Mouse (Mus musculus) G1E (cell line): ENCODE measurements at regions not wholly inside any gene's neighbourhood (a gene's known extent, or its start where the extent isn't known, plus 50 kb on each side); places are given as distances from the start of the nearest gene placed in this dataset.

Source experiments
- ATAC-seq: 2 replicates; pipeline ENCODE4 v1.8.0; 2016; ENCODE audit warnings: mild to moderate bottlenecking; ENCODE audit not compliant: insufficient number of reproducible peaks, poor library complexity, low FRiP score, severe bottlenecking; ENCODE audit errors: extremely low read depth
- DNase-seq: peaks from one replicate; pipeline ENCODE4 v3.0.0; 2012; ENCODE audit warnings: low spot score
- H3K27me3 ChIP-seq: 2 replicates; pipeline ENCODE4 v1.6.1; 2012; ENCODE audit warnings: mild to moderate bottlenecking, low read length, inconsistent platforms; ENCODE audit not compliant: insufficient read depth
- H3K36me3 ChIP-seq: replicated peaks from 2 replicates; pipeline ENCODE3; 2012; ENCODE audit warnings: mild to moderate bottlenecking, inconsistent platforms
- H3K4me1 ChIP-seq: 2 replicates; pipeline ENCODE4 v1.6.1; 2012; ENCODE audit warnings: low read depth, low read length, inconsistent platforms, mixed read lengths; ENCODE audit not compliant: insufficient read depth
- H3K4me3 ChIP-seq: 2 replicates; pipeline ENCODE4 v1.5.1; 2012; ENCODE audit warnings: low read depth, mild to moderate bottlenecking, inconsistent platforms, low read length, moderate library complexity, mixed read lengths
- H3K9me3 ChIP-seq: replicated peaks from 2 replicates; pipeline ENCODE4 v1.6.1; 2012; ENCODE audit warnings: inconsistent platforms
- CTCF ChIP-seq: IDR thresholded peaks from 2 replicates; pipeline ENCODE4 v1.5.1; 2012; ENCODE audit warnings: low read depth, low read length, inconsistent platforms, mixed read lengths
- GATA1 ChIP-seq: IDR thresholded peaks from 2 replicates; pipeline ENCODE4 v1.6.1; 2012; ENCODE audit warnings: borderline replicate concordance, low read length, inconsistent platforms, mixed read lengths
- GATA2 ChIP-seq: IDR thresholded peaks from 2 replicates; pipeline ENCODE4 v1.6.1; 2012; ENCODE audit warnings: low read depth, low read length, inconsistent platforms, borderline replicate concordance
- POLR2AphosphoS5 ChIP-seq: IDR thresholded peaks from 2 replicates; pipeline ENCODE4 v1.6.1; 2012; ENCODE audit warnings: low read depth, low read length, inconsistent platforms; ENCODE audit not compliant: insufficient replicate concordance
- TAL1 ChIP-seq: conservative IDR thresholded peaks from 2 replicates; pipeline ENCODE4 v1.6.1; 2012; ENCODE audit warnings: low read depth, low read length, inconsistent platforms, mixed read lengths

DNA sequence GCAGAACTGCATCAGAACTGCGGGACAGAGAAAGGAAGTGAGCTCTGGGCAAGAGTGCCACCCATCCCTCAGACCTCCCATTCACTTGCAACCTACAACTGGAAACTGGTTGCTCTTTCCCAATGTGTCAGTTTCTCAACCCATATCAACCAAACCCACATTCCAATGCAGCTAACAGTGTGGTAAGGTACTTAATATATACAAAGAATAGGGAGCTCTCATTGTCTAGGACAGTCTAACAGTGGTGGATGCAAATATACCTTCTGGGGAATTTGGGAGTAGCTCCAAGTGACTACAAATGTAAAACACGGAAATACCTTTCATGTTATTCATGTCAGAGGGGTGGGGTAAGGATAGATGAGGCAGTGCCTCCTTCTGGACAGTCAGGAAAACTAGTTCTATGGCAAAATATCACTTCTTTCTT is 171.0 kb upstream of the Smim15 start:
- TF ChIP-seq GATA1, result no peak
- no peak for TF ChIP-seq POLR2AphosphoS5
- TF ChIP-seq GATA2, result no peak
- TF ChIP-seq TAL1, result no peak
- TF ChIP-seq CTCF, result no peak
- Histone ChIP-seq H3K9me3 (peaks cover 2% of the 10 kb centered on the region; the same call in 1 of the 2 replicates), H3K36me3 (no peaks in the 10 kb centered on the region), H3K27me3 (0 out of 2 replicates have a peak, but pooled peaks cover 3% of the 10 kb centered on the region), H3K4me1 (no peaks in the 10 kb centered on the region), H3K4me3 (no peak overlapping the region)
- ATAC-seq (no peak), DNase-seq (no peak)

DNA sequence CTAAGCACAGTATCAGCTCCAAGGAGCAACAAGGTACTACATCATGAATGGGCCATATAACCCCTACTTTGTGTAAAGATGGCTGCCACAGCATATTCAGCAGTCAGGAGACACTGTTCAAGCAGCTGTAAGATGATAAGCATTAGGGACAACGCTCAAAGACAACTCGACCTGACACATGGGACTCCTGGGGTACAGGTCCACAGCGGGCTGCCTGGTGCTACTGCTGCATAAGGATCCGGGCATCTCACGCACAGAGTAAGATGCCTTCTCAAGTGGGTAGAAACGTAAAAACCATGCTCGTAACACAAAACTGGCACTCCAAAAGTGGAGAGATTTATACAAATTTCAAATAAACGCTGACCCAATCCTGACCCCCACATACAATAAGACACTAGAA is 171.7 kb upstream of the Smim15 start:
- H3K27me3 ChIP-seq, result 0 out of 2 replicates have a peak, but pooled peaks cover 3% of the 10 kb centered on the region
- peaks cover 2% of the 10 kb centered on the region; the same call in 1 of the 2 replicates for H3K9me3 ChIP-seq
- DNase-seq (no peak), ATAC-seq (no peak)
- no peaks in the 10 kb centered on the region for H3K36me3 ChIP-seq
- no peaks in the 10 kb centered on the region for H3K4me1 ChIP-seq
- TF ChIP-seq GATA1 (no peak), CTCF (no peak), TAL1 (no peak), POLR2AphosphoS5 (no peak), GATA2 (no peak)
- H3K4me3 ChIP-seq, result no peak overlapping the region

DNA sequence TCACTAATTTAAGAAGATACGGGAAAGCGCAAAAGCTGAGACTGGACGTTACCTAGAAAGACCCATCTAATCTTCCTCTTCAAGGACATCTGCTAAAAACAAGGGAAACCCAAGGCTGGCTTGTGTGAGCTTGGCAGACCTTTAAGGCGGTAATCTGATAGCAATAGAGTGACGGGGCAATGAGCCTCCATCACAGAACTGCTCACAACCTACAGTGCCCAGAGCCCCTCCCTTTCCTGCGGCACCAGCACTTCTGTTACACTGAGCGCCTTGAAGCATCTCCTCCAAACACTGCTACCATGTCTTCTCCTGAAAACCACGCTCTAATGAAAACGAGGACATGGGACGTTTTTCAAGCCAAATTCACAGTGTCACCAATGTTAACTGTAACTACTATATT is 172.1 kb upstream of the Smim15 start:
- TF ChIP-seq POLR2AphosphoS5 (no peak), GATA1 (no peak), TAL1 (no peak), GATA2 (no peak), CTCF (no peak)
- 0 out of 2 replicates have a peak, but pooled peaks cover 3% of the 10 kb centered on the region for H3K27me3 ChIP-seq
- no peaks in the 10 kb centered on the region for H3K4me1 ChIP-seq
- peaks cover 2% of the 10 kb centered on the region; the same call in 1 of the 2 replicates for H3K9me3 ChIP-seq
- no peak overlapping the region for H3K4me3 ChIP-seq
- H3K36me3 ChIP-seq, result no peaks in the 10 kb centered on the region
- no peak for ATAC-seq
- no peak for DNase-seq

DNA sequence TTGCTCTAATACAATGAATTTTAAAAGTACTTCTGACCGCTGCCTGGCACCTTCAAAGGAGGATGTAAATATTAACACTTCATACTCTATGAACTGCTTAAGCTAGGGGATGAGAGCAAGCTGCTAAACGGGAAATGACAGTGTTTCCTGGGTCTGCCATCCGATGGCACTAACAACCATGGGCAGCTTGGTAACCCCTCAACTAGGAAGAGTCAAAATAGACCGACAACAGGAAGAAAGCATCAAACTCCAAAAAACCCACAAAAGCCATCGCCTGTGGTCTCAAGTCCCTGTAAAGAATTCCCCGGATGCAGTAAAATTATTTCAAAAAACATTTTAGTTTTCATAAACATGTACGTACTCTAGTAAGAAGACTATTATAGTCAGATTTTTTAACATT is 175.3 kb upstream of the Smim15 start:
- TF ChIP-seq CTCF (no peak), TAL1 (no peak), POLR2AphosphoS5 (no peak), GATA1 (no peak), GATA2 (no peak)
- peaks cover 7% of the 10 kb centered on the region for H3K27me3 ChIP-seq
- no peaks in the 10 kb centered on the region for H3K36me3 ChIP-seq
- no peaks in the 10 kb centered on the region for H3K4me1 ChIP-seq
- H3K9me3 ChIP-seq, result peaks cover 6% of the 10 kb centered on the region
- H3K4me3 ChIP-seq, result no peak overlapping the region
- no peak for DNase-seq
- no peak for ATAC-seq

DNA sequence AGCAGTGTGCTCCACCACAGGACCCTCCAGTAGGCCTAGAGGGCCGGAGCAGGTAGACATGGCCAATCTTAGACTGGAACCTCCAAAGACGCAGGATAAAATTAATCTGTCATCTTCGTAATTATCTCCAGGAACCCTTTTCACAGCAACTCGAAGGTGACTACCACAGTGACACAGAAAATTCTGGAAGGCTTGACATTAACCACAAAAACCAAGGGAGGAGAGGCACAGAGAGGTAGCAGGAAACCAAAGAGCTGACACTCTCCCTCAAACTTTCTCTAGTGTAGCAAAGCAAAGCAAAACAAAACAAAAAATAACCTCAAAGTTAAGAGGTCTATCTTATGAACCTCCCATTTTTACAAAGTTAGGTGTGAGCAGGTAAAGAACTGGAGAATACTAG is 177.4 kb upstream of the Smim15 start:
- ATAC-seq (no peak), DNase-seq (no peak)
- no peak for TF ChIP-seq POLR2AphosphoS5
- no peak for TF ChIP-seq CTCF
- no peak for TF ChIP-seq TAL1
- TF ChIP-seq GATA1, result no peak
- TF ChIP-seq GATA2, result no peak
- Histone ChIP-seq H3K4me3 (no peak overlapping the region), H3K36me3 (no peaks in the 10 kb centered on the region), H3K4me1 (no peaks in the 10 kb centered on the region), H3K9me3 (peaks cover 6% of the 10 kb centered on the region), H3K27me3 (peaks cover 7% of the 10 kb centered on the region)

DNA sequence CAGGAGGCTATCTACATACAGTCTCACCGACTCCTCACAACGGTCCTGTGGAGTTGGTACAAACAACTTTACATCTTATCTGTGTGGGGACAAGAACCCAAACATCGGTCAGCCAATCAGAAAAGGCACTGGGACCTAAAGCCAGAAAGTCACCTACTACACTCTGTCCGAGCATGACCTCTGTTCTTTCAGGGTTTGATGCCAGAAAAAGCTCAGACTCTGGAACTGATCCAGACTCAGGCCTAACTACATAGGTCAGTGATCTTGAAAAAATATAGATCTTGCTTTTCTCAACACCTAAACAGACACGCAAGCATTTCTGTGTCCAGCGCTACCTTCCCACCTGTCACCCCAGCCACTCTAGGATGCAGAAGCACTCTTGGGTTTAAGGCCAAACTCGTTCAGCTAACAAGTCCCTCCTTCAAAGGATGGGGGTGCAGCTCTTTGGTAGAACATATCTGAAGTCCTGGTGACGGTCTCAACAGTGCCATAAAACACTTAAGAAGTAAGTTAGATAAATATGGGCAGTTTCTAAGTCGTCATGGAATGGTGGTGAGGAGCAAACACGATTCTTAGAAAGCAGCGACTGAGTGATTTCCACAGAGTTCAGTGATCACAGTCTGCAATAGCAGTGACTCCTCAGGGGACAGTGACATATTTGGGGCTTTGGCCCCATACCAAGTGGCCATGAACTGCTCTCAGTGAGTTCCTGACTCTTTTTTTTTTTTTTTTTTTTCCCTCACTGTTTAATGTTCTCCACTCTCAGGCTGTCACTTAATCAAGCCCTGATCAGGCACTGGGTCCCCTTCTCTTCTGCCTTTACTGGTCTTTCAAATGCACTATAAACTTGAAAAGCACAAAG is 181.2 kb upstream of the Smim15 start:
- H3K36me3 ChIP-seq, result no peaks in the 10 kb centered on the region
- TF ChIP-seq POLR2AphosphoS5 (no peak), GATA1 (no peak), GATA2 (no peak), CTCF (no peak), TAL1 (no peak)
- H3K4me1 ChIP-seq, result no peaks in the 10 kb centered on the region
- peaks cover 4% of the 10 kb centered on the region for H3K9me3 ChIP-seq
- H3K27me3 ChIP-seq, result peaks cover 5% of the 10 kb centered on the region
- ATAC-seq (no peak), DNase-seq (no peak)
- no peak overlapping the region for H3K4me3 ChIP-seq
